Mouse (Mus musculus): ENCODE results near the gene Ctrb1.

DNA sequence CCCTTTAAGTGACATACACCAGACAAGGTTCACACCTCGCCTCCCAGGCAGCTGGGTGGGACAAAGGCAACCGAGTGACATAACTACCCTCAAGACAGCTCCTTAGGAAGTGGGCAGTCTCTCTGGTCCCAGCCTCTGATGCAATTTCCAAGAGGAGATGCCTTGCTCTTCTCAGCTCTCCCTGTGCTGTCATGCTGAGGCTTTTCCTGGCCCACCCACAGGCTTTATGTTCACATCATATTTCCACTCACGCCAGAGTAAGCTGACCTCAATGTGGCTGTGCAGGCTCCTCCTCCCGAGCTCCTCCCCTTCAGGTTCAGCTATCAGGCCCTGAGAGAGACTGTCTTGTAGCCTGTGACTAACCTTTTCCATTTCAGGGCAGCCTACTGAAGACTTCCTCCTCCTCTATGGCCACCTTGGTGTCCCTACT lies 29.3 kb upstream of the Ctrb1 start:
- TF ChIP-seq CTCF (IDR thresholded peaks at IDR 0.05; ENCODE audit: borderline replicate concordance, insufficient read depth, low read depth, low read length) (no peak), POLR2A (IDR thresholded peaks at IDR 0.05; ENCODE audit: borderline replicate concordance, insufficient read depth, low read length) (no peak)

All from cerebellum, adult 2 months (tissue).